Mouse (Mus musculus): Measurements from ENCODE around the gene Clec4e.
"Not testable (repeated sequence)": the region's sequence is repeated elsewhere in the genome, so short reads cannot be mapped to it uniquely, and the experiment has no call there.

The Clec4e gene

GRCm38 (mm10) chr6:123289753-123290152 is at the start of gene Clec4e:
Gene Clec4e, minus strand, starts transcription at chr6:123289870.
- DNase-seq (ENCODE audit: low spot score in 2 of 2) = no peak

GRCm38 (mm10) chr6:123332503-123332902 is 42.8 kb upstream of the Clec4e start:
- no peak for DNase-seq (ENCODE audit: low spot score in 2 of 2)

- DNase-seq (ENCODE audit: low spot score in 2 of 2) = no peak
Measured at GRCm38 (mm10) chr6:123308033-123308432, 18.4 kb upstream of the Clec4e start, which contains the start of gene Vmn2r19. Gene Vmn2r19, plus strand, starts transcription at chr6:123308333.

- not testable (repeated sequence) for DNase-seq (ENCODE audit: low spot score in 2 of 2)
Measured at GRCm38 (mm10) chr6:123306315-123306714, 16.6 kb upstream of the Clec4e start.

- no peak for DNase-seq (ENCODE audit: low spot score in 2 of 2)
Measured at GRCm38 (mm10) chr6:123296687-123297086, 7.0 kb upstream of the Clec4e start.

GRCm38 (mm10) chr6:123293509-123293908 is 3.8 kb upstream of the Clec4e start:
- DNase-seq (ENCODE audit: low spot score in 2 of 2) = not testable (repeated sequence)

- DNase-seq (ENCODE audit: low spot score in 2 of 2) = no peak
Measured at GRCm38 (mm10) chr6:123292751-123293400, 3.2 kb upstream of the Clec4e start.

GRCm38 (mm10) chr6:123288931-123289330 is 739 bp downstream of the Clec4e start:
- DNase-seq (ENCODE audit: low spot score in 2 of 2) = no peak

GRCm38 (mm10) chr6:123286311-123286710 is 3.4 kb downstream of the Clec4e start:
- no peak for DNase-seq (ENCODE audit: low spot score in 2 of 2)

GRCm38 (mm10) chr6:123279443-123279842 is 10.2 kb downstream of the Clec4e start:
- no peak for DNase-seq (ENCODE audit: low spot score in 2 of 2)

GRCm38 (mm10) chr6:123266945-123267344 is 22.7 kb downstream of the Clec4e start:
- no peak for DNase-seq (ENCODE audit: low spot score in 2 of 2)

- no peak for DNase-seq (ENCODE audit: low spot score in 2 of 2)
Measured at GRCm38 (mm10) chr6:123265809-123266208, 23.9 kb downstream of the Clec4e start.

- DNase-seq (ENCODE audit: low spot score in 2 of 2) = no peak
Measured at GRCm38 (mm10) chr6:123264194-123264593, 25.5 kb downstream of the Clec4e start.

GRCm38 (mm10) chr6:123261555-123262161 is 28.0 kb downstream of the Clec4e start, which contains the start of gene Clec4d:
Gene Clec4d, plus strand, starts transcription at chr6:123262111.
- DNase-seq (ENCODE audit: low spot score in 2 of 2) = no peak

GRCm38 (mm10) chr6:123260868-123261267 is 28.8 kb downstream of the Clec4e start:
- no peak for DNase-seq (ENCODE audit: low spot score in 2 of 2)

- no peak for DNase-seq (ENCODE audit: low spot score in 2 of 2)
Measured at GRCm38 (mm10) chr6:123259889-123260603, 29.6 kb downstream of the Clec4e start.

- DNase-seq (ENCODE audit: low spot score in 2 of 2) = no peak
Measured at GRCm38 (mm10) chr6:123258946-123259345, 30.7 kb downstream of the Clec4e start.

GRCm38 (mm10) chr6:123252735-123253134 is 36.9 kb downstream of the Clec4e start:
- DNase-seq (ENCODE audit: low spot score in 2 of 2) = no peak

GRCm38 (mm10) chr6:123248862-123249261 is 40.8 kb downstream of the Clec4e start:
- not testable (repeated sequence) for DNase-seq (ENCODE audit: low spot score in 2 of 2)

GRCm38 (mm10) chr6:123244201-123244600 is 45.5 kb downstream of the Clec4e start:
- DNase-seq (ENCODE audit: low spot score in 2 of 2) = no peak

- DNase-seq (ENCODE audit: low spot score in 2 of 2) = no peak
Measured at GRCm38 (mm10) chr6:123237582-123237981, 52.1 kb downstream of the Clec4e start.
